Mouse (Mus musculus) spleen, adult 2 months (tissue): Measurements from ENCODE around the gene Sec63.

Experiments used
- CTCF ChIP-seq: fragments of 200-500 bp; IDR thresholded peaks from 2 replicates; pipeline ENCODE4 v1.5.1; 2011; ENCODE audit warnings: mild to moderate bottlenecking, inconsistent platforms; ENCODE audit not compliant: insufficient read depth, insufficient read length, insufficient replicate concordance; ENCODE audit errors: extremely low read depth
- POLR2A ChIP-seq: fragments of 200-500 bp; IDR thresholded peaks from 2 replicates; pipeline ENCODE4 v1.6.1; 2011; ENCODE audit warnings: low read depth, low read length, inconsistent platforms

GRCm38 (mm10) chr10:42754341-42754740 lies 7.0 kb upstream of the Sec63 start:
- TF ChIP-seq CTCF (no peak), POLR2A (no peak)
